Mouse (Mus musculus) c-Kit-negative CD71-positive TER-119-positive erythroid progenitor cells, embryonic 14.5 days (primary cell): ENCODE data around the gene Adarb1.

Experiments
- DNase-seq: peaks from one replicate; pipeline ENCODE4 v3.0.0-alpha.2; 2013; ENCODE audit warnings: low read depth, low spot score

The Adarb1 gene

DNA sequence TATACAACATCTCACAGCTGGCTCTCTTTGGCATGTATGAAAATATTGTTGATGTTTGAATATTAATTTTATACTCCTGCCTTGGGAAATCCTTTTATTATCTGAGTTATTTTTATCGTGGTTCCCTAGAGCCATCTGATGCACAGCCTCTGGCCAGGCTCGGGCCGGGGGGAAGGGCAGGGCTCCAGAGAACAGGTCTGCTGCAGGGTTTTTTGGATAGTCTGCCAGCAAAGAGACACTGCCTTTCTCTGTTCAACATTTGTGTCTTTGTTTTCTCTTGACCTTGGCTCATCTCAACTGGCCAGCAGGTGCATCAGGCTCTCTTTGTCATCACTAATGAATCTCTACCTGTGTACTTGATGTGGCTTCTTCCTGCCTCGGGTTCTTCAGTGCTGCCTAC is 32.3 kb downstream of the Adarb1 start:
- no peak for DNase-seq

GRCm38 (mm10) chr10:77383045-77383444 is 35.0 kb downstream of the Adarb1 start:
- no peak for DNase-seq

DNA sequence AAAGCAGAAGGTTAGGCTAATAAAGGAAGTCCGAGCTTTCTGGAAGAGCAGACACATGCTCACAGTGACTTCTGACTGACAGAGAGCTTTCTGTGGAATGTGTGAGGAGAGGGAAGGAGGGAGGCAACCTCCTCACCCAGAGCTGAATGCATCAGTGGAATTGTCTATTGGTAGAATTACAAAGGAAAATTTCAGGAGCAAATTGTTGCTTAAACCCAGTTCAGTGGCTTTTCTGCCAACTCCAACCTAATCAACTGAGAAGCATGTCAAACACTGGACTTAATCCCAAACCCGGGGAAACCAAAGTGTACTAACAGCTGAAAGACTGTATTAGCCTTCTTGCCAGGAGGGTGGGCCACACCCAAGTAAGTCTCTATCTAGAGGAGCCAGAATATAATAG is 36.9 kb downstream of the Adarb1 start:
- DNase-seq: no peak

- DNase-seq: no peak
Observed at GRCm38 (mm10) chr10:77380716-77381115, 37.4 kb downstream of the Adarb1 start.

GRCm38 (mm10) chr10:77379199-77379598 is 38.9 kb downstream of the Adarb1 start:
- DNase-seq: no peak

DNA sequence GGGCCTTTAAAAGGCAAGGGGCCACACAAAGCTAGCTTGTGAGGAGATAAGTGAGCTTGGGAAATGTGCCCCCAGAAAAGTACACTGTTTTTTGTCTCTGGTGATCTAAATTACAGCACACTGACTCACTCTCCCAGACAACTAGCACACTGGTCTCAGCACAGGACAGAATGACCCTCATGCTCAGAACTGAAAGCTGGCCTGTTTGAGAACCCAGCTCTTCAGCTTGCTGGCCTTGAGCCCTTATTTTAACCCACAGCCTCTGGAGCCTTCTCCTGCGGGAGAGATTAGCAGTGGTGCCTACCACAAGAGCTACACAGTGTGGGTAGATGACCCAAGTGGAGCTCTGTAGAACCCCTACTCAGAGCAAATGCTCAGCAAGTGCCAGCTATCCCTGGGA is 42.0 kb downstream of the Adarb1 start:
- no peak for DNase-seq

- DNase-seq: no peak
Observed at GRCm38 (mm10) chr10:77374948-77375347, 43.1 kb downstream of the Adarb1 start.

DNA sequence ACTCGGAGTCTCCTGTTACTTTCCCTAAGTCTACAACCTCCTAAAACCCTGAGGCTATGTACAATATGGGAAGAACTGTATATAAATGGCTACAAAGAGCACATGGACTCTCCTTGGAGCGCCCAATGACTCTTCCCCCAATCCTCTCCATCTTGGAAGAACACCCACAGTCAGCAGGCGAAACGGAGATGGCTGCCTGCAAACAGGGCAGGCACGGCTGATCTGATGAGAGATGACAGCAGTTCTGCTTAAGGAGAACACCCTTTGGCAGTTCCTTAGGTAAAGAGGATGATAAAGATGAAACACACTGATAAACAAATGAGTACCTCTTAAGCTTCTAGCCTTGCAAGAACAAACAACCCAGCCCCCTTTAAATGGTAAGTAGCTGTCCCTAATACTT is 43.7 kb downstream of the Adarb1 start:
- DNase-seq: no peak

DNA sequence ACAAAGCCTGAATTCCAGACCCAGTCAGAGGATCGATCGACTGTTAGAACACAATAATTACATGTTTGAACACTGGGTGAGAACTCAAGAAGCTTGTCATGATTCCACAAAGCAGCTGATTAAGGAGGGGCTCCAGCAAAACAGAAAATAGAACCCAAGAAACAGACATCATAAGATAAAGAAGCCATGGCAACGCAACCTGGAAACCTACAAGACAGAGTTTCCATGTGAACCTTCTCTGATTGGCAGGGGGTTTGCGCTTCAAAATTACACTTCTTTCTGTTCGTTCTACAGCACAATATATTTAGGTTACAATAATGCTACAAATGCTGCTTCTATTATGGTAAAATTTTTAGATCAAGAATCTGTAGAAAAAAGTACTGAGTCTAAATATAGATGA is 47.9 kb downstream of the Adarb1 start:
- DNase-seq: no peak

GRCm38 (mm10) chr10:77367973-77368372 is 50.1 kb downstream of the Adarb1 start:
- no peak for DNase-seq

GRCm38 (mm10) chr10:77366959-77367358 is 51.1 kb downstream of the Adarb1 start:
- DNase-seq: no peak

DNA sequence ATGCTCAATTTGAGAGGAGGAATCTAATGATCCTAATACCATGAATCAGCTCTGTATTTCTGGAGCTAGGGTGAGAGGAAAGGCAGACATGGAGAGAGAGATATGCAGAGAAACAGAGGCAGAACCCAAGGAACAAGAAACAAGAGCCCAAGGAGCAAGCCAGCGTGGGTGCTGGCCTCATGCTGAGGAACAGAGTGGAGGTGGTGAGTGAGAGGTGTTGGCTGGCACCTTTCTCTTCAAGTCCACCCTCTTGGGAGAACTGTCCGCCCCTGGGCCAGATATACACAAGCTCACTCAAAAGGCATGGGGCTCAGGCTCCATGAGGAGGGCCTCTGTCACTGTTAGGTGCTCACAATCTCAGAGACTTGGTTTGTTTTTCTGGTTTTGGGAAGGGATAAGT is 52.9 kb downstream of the Adarb1 start:
- no peak for DNase-seq

DNA sequence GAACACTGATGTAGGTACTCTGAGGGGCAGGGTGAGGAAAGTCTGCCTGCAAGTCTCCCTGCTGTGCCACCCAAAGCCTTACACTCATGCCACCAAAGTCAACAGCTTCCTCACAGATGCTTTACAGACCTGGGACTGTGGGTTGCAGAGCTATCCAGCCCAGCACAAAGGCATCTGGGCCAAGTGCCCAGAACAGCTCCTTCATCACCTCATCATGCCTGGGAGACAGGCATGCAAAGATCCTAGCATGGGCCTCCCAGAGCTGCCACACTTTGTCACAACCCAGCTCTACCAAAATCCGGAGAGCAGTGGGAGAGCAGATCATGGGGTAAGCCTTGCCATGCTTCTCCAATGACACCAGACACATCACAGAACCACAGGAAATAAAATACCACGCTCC is 57.6 kb downstream of the Adarb1 start:
- no peak for DNase-seq

- no peak for DNase-seq
Observed at GRCm38 (mm10) chr10:77357957-77358356, 60.1 kb downstream of the Adarb1 start.

GRCm38 (mm10) chr10:77353031-77353745 is 64.9 kb downstream of the Adarb1 start:
- DNase-seq: no peak

DNA sequence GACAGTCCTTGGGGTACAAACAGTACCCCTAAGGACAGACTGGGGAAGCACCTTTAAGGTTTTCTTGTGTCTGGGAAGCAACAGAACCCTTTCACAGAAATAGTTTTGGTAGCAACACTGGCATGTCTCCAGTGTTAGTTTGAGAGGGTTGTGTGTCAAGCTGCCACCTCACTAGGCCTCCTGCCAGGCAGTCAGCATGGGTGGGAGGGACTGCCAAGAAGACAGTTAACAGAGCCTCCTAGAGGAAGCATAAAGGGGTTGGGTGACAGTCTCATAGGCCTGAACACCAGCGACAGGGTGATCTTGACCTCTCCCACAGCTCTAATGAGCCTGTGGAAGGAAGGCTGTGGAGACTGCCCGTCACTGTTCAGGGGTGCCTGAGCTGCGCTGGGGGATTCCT is 75.2 kb downstream of the Adarb1 start:
- no peak for DNase-seq

DNA sequence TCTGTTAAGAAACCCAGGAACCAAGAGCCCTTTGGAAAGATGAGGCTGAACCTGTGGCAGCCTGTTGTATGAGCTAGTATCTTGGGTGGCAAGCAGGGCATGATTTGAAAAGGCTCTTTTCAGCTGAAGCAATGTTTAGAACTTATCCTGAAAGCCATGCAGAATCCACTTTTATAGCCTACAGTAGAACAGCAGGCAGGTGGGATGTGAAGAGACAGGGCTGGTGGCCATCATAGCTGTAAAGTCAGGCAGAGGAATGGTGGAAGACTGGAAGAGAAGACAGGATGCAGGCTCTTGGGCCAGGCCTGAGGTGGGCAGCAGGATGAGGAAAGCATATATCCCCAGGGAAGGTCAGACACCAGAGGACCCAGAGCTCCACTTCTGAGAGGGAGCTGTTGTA is 76.4 kb downstream of the Adarb1 start:
- DNase-seq: no peak

DNA sequence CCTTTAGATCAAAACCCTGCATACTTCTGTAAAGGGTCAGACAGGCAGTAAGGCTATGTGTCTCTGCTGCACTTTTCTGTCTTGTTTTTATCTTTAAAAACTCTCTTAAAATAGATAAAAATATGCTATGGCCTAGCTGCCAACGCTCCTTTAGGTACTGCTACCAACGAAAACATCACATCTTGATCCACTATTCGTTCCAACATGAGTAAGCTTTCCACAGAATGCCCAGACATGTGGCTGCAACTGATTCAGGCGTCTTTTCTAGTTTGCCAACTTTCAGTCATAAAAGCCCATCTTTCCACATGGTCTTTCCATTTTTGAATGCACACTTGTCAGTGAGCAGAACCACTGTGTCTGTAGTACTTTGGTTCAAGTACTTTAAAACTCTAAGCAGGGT is 77.0 kb downstream of the Adarb1 start:
- no peak for DNase-seq

DNA sequence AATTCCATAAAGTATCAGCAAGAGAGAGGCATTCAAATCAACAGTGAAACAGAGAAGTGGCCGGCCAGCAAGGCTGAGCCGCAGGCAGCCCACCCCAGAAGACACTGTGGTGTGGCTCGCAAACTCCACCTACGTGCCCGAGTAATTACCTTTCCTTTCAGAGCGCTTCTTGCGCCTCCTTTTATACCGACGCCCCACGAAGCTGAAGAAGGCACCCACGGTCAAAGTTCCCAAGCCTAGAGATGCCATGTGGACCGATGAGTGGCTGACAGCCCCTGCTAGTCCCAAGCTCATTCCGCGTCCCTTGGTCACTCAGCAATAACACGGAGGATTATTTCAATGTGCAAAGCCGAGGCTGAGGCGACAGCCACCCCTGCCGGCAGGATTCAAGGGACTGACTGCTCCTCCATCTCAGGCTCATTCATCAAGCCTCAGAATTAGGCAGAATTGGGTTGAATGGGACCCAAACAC is 78.2 kb downstream of the Adarb1 start:
- no peak for DNase-seq

DNA sequence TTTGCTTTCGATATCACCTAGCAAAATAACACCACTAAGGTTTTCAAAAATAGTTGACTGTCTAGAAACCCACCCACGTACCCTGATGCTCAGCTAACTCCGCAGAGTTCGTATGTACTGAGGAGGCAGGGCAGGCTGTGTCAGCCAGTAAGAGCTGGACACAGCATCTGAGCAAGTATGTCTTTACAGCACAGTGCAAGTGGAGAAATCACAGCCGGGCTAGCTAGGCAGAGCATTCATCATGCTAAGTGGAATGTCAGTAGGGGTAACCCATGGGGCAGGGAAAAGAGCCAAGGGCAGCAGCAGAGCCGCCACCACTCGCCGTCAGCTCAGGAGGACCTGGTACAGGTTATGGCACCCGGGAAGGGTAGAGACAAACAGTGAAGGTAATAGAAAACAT is 84.6 kb downstream of the Adarb1 start:
- DNase-seq: no peak

GRCm38 (mm10) chr10:77329446-77330094 is 88.5 kb downstream of the Adarb1 start:
- DNase-seq: no peak

DNA sequence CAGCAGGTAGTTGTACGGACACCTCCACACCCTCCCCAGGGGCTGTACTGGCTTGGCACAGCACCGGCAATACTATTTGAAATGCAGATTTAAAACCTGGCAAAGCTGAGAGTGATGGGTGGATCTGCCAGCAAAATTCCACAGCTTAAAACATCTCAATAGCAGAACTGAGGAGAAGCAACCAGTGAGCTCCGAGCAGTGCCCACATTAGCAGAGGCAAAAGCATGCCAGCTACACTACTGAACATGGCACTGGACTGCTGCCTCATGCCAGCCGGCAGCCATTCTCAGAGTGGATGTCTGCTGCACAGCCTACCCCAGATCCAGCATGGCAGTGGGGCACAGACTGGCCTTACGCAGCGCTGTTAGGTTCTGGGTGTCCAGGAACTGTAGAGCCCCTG is 93.4 kb downstream of the Adarb1 start:
- DNase-seq: no peak

DNA sequence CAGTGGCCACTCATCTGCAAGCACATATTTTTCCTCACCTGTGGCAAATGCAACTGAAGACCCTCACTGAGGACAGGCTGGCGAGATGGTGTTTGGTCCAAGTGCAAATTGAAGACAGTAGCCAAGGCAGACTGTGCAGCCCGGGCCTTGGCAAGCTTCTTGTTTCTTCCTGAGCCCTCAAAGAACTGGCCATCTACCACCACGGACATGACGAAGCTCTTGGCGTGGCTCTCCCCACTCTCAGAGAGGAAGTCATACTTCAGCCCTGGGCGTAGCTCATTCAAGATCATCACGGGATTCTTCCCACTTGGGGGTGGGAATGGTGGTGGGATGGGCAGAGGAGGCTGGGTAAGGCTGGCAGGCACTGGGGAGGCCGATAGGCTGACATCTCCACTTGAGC is 96.5 kb downstream of the Adarb1 start:
- DNase-seq: no peak
